Mouse (Mus musculus) spleen, adult 12 weeks (tissue): ENCODE data around the gene Dbi.

Experiments
- DNase-seq: peaks from one replicate; pipeline ENCODE4 v3.0.0; 2022; ENCODE audit warnings: low spot score

Gene Dbi

DNA sequence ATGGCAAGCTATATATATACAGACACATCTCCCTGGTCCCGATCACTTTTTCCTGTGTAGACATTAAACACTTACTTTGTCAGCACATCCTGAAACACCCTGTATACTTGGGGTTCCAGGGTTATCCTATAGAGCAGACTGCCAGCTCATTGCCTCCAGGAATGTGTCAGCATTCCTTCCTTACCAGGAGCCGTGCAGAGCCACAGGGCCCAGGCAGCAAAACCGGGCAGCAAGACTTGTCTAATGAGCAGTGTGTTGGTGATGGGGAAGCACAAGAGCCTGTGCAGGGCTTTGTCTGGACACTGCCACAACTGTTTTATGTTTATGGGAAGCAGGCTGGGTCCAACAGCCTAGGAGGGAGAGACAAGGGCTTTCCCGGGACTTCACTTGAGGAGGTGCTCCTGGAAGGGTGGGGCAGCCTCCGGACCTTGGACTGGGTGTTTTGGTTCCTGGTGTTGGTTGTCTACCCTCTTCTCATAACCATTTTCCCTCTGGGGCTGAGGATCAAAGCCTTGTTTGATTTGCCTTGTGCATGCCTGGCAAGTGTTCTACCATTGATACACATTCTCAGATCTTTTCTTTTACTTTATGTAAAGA, 36.9 kb downstream of the Dbi start:
- no peak for DNase-seq

DNA sequence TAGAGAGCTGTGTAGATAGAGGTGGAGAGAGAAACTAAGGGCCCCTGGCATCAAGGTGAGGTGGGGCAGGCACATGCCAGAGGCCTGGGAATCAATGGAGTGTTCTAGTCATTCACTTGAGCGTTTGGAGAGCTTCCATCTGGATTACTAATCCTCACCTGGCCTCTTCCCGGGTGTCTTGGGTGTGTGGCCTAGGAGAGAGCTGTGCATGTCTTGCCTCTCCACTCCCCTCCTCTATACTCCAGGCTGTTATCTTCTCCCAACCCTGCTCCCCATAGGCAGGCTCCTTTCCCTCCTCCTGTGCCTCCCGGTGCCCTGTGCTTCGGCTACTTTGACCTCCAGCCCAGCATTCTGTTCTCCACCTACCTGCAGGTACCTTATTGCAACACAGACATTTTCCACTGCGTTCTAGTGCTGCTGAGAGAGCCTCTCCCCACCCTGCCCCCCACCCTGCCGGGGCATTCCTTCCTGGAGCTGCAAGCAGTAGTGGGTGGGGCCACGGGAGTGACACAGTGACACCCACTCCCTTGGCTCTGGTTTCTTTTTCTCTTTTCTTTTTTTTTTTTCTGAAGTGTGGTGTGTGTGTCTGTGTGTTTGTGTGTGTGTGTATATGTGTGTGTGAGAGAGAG, 37.8 kb downstream of the Dbi start:
- DNase-seq, result no peak

DNA sequence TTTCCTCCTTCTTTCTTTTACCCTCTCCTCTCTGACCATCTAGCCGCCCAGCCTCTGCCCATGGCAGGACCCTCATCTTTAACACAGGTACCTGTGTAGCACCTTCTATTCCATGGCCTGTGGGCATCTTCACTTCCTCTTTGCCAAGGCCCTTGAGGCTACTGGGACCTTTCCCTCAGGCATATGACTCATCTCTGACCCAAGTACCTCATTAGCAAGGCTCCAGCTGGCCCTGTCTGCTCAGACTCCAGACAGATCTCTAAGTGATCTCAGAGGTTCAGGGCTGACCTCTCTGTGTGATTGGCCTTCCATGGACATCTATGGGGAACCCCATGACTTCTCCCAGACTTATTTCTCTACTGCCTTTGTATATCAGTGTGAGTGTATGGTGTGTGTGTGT, 40.2 kb downstream of the Dbi start:
- DNase-seq, result no peak

DNA sequence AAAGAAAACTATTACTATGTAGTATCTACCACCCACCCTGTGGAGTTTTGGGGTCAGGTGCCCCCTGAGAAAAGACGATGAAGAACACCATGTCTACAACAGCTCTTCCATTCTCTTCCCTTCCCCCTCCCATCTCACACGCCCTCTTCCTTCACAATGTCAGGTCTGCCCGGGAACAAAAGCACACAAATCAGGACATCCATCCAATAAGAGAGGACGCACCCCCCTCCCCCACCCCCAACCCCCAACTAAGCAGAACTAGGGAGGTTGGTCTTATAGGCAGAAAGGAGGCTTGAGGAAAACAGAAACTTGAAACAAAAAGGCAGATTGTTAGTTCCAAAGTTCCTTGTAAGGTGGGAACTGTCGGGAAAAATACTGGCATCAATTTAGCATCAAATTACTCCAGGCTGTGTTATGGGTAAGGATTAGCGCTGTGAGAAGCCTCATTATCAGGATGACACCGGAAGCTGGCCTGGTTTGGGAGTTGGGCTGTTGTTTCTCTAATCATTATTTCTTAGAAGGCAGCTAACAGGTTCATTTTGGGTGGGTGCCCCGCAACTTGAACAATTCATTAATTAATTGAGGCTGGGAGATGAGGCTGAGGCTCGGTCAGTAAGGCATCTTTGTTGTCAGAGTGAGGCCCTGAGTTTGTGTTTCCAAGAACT, 43.0 kb downstream of the Dbi start:
- no peak for DNase-seq

DNA sequence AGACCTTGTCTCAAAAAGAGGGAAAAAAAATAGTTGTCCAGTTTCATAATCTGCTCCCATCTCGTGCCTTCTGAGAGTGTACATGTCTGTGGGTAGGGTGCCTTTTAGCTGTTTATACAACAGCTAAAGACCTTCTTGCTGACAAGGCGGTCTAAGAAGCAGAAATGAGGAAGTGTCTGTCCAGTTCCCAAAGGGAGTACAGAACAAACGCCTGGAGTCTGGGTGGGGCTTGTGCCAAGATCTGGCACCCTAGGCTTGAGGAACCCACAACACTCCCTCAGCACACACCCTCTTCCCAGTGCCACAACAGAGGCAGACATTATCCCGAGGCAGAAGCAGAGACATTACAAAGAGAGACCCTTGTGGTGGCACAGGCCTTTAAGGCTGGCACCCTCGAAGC, 45.4 kb downstream of the Dbi start:
- DNase-seq, result no peak

DNA sequence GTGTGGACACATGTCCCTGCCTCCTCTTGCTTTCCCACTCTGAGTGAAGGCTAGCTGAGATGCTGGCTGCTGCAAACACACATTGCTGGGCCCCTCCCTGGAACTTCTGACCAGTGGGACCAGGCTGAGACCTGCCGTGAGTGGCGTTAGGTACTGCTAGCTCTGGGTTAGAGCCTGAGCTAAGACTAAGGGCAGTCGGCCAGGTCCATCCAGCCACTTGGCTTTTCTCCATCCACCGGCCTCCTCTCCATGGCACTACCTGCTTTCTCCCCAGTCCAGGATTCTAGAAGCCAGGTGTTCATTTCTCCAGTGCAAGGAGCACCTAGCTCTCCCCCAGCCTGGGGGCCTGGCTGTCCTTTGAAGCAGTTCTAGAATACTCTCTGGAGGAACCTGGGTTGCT, 45.9 kb downstream of the Dbi start:
- no peak for DNase-seq

DNA sequence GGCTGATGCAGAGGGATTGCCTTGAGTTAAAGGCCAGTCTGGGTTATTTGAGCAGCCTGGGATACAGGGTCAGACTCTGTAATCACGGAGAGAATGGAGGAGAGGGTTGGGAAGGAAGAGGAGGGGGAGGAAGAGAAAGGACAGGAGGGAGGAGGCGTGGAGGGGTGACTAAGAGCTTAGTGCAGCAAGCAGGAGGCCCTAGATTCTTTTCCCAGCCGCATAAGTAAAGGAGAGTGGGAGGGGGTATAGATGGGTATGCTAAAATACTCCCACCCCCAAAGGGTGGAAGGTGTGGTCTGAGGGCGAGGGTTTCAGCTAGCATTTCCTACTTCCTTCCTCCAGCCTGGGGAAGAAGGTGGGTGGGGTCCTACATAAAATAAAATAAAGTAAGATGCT, 46.6 kb downstream of the Dbi start:
- DNase-seq, result no peak

DNA sequence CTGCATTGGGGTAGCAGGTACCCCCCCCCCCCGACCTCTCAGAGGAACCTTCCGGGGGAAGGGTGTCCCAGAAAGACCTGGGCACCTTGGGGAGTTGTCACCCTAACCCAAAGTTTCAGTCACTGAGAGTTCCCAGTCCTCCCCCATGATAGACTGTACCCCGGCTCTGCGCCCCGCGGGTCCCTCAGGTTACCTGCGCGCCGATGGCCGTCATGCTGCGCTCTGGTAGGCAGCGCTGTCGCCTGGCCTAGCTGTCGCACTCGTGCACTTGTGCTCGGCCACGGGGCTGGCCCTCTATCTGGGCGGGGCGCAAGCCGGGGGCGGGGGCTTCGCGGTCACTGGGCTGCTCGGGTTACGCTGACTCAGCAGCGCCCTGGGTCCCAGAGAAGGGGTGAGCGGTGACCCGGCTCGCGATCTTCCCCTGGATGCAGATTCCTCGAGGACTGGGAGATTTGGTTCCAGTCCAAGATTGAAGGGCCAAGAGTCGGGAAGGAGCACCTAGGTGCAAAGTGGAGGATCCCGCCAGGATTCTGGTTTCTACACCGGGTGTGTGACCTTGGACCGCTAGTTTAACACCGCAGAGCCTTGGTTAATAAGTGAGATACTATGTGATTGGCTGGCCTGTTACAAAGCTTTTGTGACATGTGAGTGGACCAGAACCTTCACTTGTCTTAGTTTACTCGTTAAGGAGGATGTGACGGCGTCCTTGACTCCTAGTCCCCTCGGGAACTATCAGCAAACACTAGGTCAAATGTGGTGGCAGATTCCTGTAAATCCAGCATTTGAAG, 47.2 kb downstream of the Dbi start, which contains the start of gene Tmem37:
TSS of gene Tmem37 (minus strand) at position 556 of the 788 bp plus-strand sequence.
- DNase-seq, result no peak

DNA sequence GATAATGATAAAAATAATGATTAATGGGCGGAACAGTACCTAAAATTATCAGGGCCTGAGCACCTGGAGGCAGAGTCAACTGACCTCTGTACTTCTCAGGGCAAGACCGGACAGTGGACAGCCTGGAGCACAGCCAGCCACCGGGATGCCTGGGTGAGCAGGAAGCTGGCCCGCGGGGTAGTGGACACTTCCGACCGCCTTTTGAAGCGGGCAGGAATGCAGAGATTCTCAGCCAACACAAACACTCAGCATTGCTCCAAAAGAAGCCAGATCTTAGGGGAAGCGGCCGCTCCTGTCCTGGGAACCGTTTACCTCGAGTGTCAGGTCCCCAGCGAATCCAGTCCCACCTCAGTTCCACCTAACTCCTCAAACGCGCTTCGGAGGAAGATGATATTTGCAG, 48.0 kb downstream of the Dbi start:
- no peak for DNase-seq

DNA sequence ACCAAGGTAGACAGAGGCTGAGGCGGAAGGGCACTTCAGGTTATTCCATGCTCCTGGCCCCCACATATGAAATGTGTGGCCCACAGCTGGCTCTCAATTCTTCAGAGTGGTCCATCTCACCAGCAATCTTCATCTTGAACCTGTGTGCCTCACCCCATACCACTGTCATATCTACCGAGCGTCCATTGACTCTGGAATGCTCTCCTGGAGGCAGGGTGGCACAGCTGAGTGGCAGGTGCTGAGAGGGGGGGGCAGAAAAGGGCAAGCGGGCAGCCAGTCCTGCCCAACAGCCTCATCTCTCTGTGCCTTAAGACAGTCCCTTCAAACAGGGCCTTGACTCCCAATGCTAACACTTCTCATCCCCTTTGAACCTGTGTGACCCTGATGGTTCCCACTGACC, 49.7 kb downstream of the Dbi start:
- no peak for DNase-seq

DNA sequence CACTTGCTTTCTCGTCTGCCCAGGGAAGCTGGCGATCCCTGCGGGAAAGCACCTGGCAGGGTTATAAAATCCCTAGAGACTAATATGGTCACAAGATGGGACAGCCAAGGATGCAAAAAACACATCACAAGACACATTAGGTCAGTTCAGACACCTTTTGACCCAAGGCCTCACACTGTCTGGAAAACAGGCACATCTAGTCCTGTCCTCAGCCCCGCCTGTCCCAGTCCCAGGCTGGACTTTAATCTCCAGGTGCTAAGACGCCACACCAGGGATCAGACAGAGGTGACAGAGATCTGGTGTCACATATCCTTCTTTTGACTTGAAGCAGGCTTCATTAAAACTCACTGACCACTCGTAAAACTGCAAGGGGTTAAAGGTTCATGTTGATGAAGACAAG, 50.7 kb downstream of the Dbi start:
- no peak for DNase-seq

DNA sequence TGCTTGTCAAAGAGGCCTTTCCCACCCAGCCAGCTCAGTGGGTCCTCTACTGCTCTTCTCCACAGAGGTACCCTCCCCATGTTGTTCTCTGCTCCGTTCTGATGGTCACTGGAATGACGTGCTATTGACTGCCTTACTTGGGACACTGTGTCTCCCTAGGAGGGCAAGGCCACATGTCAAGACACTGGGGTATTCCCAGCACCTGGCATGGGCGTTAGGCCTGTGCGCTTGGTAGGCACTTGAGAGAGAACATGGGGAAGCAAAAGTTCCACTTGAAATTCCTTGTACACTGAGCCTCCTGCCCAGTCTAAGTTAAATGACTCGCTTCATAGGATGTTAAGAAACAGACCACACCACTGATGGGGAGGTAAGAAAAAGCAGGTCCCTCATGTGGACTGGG, 51.8 kb downstream of the Dbi start:
- DNase-seq, result no peak

DNA sequence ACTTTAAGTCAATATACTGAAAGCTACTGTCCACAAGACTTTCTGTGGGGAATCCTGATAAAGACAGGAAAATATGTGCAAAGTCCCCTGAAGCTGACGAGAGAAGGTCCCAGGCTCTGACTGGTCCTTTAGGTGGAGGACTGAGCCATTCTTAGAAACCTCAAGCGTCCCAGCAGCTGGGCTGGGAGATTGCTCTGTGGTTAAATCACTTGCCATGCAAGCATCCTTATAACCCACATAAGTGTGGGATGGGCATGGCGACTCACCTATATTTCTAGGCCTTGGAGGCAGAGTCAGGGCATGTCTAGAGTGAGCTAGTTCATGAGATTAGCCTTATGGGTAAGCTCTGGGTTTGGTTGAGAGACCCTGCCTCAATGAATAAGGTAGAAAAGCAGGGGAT, 54.3 kb downstream of the Dbi start:
- DNase-seq, result no peak

DNA sequence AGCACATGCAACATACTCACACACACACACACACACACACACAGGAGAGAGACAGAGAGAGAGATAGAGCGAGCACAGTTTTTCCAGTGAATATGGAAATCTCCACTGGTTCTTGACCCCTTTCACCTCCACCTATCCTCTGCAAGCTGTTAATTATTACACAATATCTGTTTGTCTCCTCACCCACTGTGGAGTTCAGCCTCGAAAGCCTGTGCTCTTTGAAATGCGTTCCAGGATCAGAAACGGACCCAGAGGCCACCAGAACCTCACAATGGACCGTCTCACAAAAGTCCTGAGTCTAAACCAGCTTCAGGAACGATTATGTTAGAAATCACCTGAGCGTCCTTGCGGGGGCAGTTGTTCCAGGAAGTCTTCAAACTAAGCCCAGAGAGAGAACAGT, 54.7 kb downstream of the Dbi start:
- no peak for DNase-seq

DNA sequence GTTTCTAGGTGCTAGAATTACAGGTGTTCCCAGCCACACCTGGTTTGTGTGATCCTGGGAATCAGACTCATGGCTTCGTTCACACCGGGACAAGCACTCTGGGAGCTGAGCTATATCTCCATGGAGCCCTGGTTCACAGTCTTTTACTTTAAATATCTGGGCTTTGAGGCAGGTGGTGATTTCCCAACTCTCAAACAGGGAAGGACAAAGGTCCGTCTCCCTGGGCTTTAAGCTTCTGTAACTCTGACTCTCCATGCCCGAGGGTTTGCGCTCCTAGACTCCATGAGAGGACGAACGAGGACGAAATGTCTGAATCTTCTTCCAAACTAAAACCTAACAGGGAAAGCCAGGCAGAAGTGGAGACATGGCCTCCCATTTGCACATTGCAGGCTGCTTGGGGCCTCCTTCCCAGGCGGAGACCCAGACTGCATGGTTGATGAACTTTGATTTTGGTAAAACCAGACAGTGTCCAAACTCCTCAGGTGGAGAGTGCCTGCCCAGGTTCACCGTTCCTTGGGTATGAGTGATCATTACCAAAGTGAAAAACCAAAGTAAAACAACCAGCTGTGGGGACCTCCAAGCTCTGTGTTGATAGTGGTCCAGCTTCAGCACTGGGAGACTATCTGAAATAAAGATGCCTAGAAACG, 56.7 kb downstream of the Dbi start:
- no peak for DNase-seq
